Mouse (Mus musculus): ENCODE results near the gene Bach2.

DNA sequence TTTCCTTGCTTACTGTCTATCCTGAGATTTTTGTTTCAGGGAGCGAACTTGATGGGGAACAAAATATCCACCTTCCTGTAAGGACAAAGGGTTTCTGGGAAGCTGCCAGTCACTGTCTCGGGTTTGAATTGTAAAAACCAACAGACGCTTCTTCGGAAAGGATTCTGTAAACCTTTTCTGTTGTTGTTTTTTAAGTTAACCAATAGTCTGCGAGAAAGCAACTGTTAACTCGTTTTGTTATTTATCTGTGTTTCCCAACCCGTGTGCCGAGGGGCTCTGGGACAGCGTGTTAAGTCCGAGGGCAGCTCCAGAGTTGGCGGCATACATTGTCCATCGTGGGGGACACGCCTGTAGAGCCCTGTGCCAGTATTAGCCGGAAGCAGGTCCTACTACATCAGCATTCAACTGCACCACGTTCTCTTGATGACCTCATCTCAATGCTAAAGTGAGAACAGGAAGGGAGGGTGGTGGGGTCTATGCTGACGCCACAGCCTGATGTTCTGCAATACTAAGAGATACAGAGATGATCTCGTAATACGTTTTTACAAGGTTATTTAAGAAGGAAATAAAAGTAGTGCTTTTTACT, 113.2 kb downstream of the Bach2 start:
- TF ChIP-seq CTCF (IDR thresholded peaks at IDR 0.05; ENCODE audit: insufficient read depth, low read length) (no peak), POLR2A (IDR thresholded peaks at IDR 0.05; ENCODE audit: borderline replicate concordance, extremely low read depth, low read depth, low read length) (no peak)
